Mouse (Mus musculus): ENCODE results near the gene Clec2i.
A peak's percentile ranks its signal among the peaks of the same experiment; 100 is the strongest.
"Not testable (repeated sequence)": the region's sequence is repeated elsewhere in the genome, so short reads cannot be mapped to it uniquely, and the experiment has no call there.

Clec2i gene

GRCm38 (mm10) chr6:128854895-128855294, 32.5 kb upstream of the Clec2i start:
- no peak for DNase-seq (ENCODE audit: low read depth in 1 of 2, low spot score in 2 of 2)

DNA sequence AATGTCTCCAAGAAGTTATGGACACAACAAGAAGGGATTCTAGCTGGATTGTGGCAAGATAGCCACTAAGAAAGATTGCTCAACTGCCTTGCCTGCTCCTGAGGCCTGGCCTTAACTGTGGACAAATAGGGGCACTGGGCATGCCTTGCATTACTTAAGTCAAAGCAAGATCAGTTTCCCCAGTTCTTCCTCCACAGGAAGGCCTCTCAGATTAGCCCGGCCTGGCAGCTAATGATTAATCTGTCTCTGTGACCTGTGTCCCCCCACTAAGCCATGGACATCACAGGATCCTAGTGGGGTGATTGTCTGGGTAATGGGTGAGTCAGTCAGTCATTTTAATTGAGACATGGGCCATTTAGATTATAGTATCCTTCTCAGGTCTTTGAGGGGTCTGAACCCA, 31.9 kb upstream of the Clec2i start:
- no peak for DNase-seq (ENCODE audit: low read depth in 1 of 2, low spot score in 2 of 2)

DNA sequence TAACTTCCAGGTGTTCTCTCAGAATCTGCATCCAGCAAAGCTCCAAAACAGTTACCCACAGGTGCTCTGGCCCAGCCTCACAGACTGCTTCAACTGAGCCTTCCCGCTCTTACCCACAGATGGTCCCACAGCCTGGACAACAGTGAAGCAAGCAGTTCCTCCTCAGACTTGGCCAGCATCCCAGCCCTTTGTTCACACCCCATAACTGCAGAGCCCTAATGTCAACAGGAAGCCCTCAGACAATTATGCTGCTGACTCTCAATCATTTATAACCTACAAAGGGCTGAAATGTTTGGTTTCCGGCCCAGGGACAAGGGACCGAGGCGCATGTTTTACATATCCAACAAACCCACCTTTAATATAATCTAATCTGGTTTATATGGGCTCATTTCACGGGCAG, 31.1 kb upstream of the Clec2i start:
- peak in 1 of 2 experiments; percentile 68 for DNase-seq (ENCODE audit: low read depth in 1 of 2, low spot score in 2 of 2)

DNA sequence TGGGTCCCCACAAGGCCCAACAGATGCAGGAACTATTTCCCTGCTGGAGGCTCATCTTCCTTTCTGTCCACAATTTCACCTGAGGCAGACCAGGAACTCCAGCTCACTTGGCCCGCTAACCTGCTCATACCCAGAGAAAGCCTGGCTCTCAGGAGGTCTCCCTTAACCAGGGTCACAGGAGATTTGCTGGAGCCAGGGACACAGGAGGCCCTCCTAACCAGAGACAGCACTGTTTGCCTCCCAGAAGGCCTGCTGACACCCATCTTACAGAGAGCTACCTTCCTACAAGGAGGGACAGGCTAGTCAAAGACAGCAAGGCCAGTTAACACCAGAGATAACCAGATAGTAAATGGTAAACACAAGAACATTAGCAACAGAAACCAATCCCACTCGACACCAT, 29.4 kb upstream of the Clec2i start:
- no peak for DNase-seq (ENCODE audit: low read depth in 1 of 2, low spot score in 2 of 2)

- DNase-seq (ENCODE audit: low read depth in 1 of 2, low spot score in 2 of 2): no peak
Observed at GRCm38 (mm10) chr6:128868861-128869260, 18.5 kb upstream of the Clec2i start.

- no peak for DNase-seq (ENCODE audit: low read depth in 1 of 2, low spot score in 2 of 2)
Observed at GRCm38 (mm10) chr6:128871910-128872610, 15.3 kb upstream of the Clec2i start.

DNA sequence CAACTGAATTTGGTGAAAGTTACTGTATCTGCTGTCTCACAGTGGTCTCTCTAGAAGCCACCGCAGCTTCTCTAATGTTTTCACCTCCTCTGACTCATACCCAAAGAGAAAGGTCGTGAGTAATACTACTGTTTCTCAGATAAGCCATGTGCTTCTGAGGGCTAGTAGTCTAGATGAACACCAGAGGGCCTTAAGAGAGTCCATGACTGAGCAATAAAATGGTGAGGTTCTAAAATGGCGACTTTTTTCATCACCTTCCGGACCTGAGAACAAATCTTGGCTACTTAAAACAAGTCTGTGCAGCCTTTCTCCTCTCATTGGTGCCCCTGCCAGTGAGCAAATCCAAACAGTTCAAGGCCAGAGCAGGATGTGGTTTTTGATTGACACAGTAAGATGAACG, 1.4 kb downstream of the Clec2i start:
- no peak for DNase-seq (ENCODE audit: low read depth in 1 of 2, low spot score in 2 of 2)

- DNase-seq (ENCODE audit: low read depth in 1 of 2, low spot score in 2 of 2): no peak
Observed at GRCm38 (mm10) chr6:128890948-128891355, 3.6 kb downstream of the Clec2i start, which contains the start of gene BC035044. TSS of gene BC035044 (minus strand) at chr6:128891126.

DNA sequence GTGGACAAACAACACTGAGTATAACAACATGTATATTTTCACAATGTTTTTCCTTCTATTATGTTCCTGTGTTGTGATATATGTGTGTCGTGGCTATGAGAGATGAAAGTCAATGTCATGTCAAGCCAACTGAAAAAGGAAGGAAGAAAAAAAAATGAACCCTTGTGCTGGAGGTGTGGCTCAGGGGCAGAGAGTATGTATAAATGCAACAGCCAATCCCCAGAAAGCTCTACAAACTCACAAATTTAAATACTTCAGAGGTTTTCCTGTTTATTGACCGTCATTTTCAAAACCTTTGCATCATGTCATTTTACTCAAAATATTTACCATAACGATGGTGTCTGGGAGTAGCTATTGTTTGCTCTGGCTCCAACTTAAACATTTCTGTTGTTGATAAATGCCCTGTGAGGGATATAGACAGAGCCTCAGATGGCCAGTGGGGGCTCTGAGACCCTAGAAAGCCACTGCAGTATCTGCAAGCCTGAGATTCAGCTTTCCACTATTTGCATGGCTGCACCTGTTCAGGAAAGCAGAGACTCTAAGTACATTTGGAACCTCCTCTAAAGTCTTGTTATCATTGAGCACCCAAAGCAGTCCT, 8.1 kb downstream of the Clec2i start:
- DNase-seq (ENCODE audit: low read depth in 1 of 2, low spot score in 2 of 2): no peak

DNA sequence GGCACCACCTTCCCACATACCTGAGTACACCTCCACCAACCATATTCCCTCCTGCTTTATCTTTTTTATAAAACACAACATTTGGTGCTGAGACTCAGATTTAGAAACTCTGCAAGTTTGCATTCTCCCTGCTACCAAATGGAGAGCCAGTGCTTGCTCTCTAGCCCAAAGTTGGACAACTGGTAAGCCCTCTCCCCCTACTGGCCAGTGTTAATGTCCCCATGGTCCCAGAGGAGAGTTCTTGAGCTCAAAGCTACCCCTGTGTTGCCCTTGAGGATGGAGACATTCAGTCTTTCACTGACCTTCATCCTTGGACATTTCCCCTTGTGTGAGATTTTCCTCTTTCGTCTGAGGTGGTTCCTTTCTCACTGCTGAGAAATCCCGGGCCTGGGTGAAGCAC, 12.7 kb downstream of the Clec2i start:
- no peak for DNase-seq (ENCODE audit: low read depth in 1 of 2, low spot score in 2 of 2)

- DNase-seq (ENCODE audit: low read depth in 1 of 2, low spot score in 2 of 2): not testable (repeated sequence)
Observed at GRCm38 (mm10) chr6:128900796-128901552, 13.6 kb downstream of the Clec2i start.

GRCm38 (mm10) chr6:128913598-128914254, 26.3 kb downstream of the Clec2i start:
- peak; percentile 4 for DNase-seq (ENCODE audit: low read depth in 1 of 2, low spot score in 2 of 2)

DNA sequence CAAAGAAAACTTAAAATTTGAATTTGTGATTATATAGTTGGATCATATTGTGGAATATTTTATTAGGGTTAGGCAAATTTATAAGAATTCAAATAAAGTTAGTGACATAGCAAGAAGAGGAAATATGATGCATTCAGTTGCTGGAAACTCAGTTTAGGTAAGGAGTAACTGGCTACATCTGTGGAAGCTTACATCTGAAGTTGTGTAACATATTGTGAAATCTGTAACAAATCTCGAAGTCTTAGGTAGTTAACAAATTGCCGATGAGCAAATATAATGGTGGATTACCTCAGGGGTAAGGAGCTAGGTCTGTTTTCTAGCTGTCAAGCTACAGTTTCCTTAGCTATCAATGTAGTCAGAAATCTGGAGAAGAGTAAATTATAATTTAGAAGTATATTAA, 29.9 kb downstream of the Clec2i start:
- no peak for DNase-seq (ENCODE audit: low read depth in 1 of 2, low spot score in 2 of 2)

DNA sequence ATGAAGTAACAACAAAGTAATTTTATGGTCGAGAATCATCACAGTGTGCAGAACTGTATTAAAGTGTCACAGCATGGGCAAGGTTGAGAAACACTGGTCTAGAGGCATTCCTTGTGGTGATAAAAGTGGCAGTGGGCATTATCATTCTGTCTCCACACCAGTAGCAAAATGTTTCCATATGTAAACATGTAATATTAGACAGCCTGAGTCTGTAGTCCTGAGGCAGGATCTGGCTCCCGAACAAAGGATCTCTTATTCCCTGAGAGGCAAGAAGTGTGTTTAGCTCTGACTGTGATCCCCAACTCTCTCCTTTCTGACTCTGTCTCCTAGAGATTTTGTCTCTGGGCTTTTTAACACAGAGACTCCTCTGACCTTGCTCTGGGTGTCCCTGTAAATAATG, 45.7 kb downstream of the Clec2i start:
- DNase-seq (ENCODE audit: low read depth in 1 of 2, low spot score in 2 of 2): no peak

GRCm38 (mm10) chr6:128934081-128934480, 46.7 kb downstream of the Clec2i start, which contains the start of gene Clec2g:
TSS of gene Clec2g (plus strand) at chr6:128934381.
- DNase-seq (ENCODE audit: low read depth in 1 of 2, low spot score in 2 of 2): not testable (repeated sequence)

DNA sequence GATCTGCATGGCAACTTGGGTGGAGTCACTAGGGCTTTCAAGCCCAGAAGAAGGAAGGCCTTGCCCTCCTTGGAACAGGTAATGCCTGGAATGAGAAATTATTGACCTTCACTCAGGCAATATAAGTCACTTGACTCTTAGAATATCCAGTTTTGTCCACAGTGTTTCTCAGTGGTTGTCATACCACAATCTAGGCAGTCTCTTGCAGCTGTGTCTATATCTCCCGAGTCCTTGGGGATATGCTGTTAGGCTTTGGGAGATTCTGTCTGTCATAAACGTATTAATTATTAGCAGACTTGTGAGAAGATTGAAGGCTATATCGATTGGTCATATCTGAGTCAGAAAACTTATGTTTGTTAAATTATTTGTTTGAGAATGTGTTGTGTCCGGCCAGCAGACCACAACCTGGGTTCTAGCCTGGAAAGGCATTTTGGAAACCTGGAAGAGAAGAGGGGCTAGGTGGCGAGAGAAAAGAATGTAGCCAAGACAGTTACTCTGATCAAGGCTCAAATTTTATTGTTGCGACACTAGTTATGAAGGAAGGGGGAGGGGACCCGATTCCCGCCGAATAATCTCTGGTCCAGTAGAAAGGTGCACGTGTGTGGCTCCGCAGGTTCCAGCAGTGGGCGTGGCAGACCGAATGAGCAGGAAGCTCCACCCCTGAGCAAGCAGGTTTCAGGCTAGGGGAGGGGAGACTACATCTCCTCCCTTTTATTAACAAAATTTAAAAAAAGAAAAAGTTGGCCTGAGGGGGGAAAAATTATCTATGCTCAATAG, 48.7 kb downstream of the Clec2i start:
- DNase-seq (ENCODE audit: low read depth in 1 of 2, low spot score in 2 of 2): not testable (repeated sequence)

DNA sequence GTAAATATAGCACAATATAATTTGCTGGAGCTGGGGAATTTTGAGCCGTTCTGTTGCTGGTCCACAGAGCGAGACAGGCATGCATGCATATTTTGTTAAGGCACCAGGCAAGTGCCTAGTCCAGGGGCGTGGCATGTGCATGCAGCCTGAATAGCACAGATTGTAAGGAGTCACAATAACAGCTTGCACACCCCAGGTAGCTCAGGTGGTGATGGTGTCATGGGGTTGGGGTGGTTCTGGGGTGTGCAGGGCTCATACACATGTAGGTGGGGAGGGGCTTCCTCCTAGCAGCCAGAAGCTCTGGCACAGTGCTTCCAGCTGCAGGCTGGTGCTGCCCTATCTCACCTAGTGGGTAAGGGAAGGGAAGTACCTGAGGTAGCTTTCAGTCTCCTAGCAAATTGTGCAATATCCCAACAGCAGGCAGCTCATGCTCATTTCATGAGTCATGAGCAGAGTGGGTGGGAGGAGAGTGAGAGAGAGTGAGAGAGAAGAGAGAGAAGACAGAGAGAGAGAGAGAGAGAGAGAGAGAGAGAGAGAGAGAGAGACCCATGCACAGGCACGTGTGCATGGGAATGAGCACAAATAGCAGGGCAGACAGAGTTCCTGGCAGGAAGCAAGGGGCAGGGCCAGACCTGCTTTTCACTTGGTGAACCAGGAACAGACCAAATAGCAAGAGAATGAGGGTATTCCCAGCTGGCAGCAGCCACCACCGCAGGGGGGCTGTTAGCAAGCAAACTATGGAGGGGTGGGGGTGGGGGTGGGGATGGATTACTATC, 54.4 kb downstream of the Clec2i start:
- no peak for DNase-seq (ENCODE audit: low read depth in 1 of 2, low spot score in 2 of 2)

- DNase-seq (ENCODE audit: low read depth in 1 of 2, low spot score in 2 of 2): no peak
Observed at GRCm38 (mm10) chr6:128945564-128945963, 58.2 kb downstream of the Clec2i start.
